Mouse (Mus musculus): Measurements from ENCODE around the gene Taldo1.

- TF ChIP-seq CTCF (IDR thresholded peaks at IDR 0.05; ENCODE audit: low read depth, low read length) (no peak), POLR2A (IDR thresholded peaks at IDR 0.05; ENCODE audit: insufficient read depth, low read length) (no peak)
Measured at GRCm38 (mm10) chr7:141426948-141427730, 35.1 kb downstream of the Taldo1 start.
